Mouse (Mus musculus): ENCODE results near the gene Arpc5. TPM values are rescaled to one million over a fixed set of nuclear protein-coding genes. Genes with fewer than 3 reads are reported as not detected.
A peak's percentile ranks its signal among the peaks of the same experiment; 100 is the strongest.
"Not testable (repeated sequence)": the region's sequence is repeated elsewhere in the genome, so short reads cannot be mapped to it uniquely, and the experiment has no call there.

The Arpc5 gene
- total RNA-seq, 4 experiments from 2014 or later: 21.9 to 27.8 (median 25.9) TPM

DNA sequence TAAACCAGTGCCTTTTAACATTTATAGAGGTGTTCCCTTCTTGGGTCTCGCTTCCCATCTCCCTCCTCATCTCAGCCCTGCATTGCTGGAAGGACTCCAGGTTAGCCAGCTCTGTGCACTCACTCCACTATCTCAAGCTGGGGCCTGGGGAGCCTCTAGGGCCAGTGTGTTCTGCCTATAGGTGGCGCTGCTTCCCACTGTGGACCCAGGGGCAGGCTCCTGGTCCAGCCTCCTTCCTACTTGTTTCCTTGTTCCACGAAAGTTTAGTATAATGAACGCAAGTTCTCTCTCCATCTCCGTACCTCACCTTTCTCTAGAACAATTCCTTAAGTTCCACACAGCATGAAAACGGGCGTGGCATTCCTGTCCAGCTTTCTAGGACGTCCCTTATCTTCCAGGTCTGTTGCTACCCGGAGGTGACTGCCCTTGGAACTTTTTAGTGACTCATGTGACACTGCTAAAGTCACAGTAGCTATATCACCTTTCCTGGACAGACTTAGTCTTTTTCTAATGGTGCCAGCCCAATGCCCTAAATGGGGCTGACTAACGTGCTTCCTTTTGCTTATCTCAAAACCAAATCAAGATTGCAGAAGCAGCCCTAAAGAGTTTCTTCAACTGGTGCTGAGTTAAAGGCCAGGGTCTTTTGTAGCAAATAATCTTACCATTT, 12.9 kb downstream of the Arpc5 start:
- DNase-seq (ENCODE audit: low spot score): peak; percentile 79

GRCm38 (mm10) chr1:152784620-152785019, 18.3 kb downstream of the Arpc5 start:
- DNase-seq (ENCODE audit: low spot score): no peak

- DNase-seq (ENCODE audit: low spot score): not testable (repeated sequence)
These were observed 19.1 kb downstream of the Arpc5 start for GRCm38 (mm10) chr1:152785446-152785845.

DNA sequence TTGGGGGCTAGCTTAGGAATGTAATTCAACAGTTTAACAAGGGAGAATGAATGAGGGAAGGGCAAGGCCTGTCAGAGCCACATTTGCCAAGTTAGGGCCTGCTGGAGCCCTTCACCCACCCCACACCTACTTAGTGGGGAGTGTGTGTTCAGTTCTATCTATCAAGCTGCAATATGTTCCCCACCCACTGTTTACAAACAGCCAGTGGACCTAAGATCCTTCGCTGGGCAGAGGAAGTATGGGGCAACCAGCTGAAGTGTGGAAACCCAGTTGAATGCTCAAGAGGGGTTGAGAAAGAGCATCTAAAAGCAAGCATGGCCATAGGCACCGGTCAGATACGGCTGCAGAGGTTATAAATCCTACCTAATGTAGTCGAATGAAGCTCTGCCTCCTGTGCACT, 20.6 kb downstream of the Arpc5 start:
- DNase-seq (ENCODE audit: low spot score): no peak

- no peak for DNase-seq (ENCODE audit: low spot score)
These were observed 21.8 kb downstream of the Arpc5 start for GRCm38 (mm10) chr1:152788121-152788660.

DNA sequence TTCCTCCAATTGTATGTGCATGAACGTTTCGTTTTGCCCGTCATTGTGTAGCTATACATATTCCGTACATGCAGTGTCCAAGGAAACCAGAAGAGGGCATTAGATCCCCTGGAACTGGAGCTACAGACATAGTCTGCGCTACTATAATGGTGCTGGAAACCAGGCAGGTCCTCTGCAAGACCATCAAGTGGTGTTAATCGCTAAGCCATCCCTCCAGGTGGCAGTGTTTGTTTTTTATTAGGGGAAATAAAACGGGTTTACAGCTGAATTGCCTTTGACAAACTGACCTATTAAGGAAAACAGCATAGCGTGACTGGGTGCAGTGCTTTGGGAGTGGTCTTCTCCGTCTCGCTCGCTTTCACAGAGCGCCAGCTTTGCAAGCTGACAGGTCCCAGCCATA, 23.9 kb downstream of the Arpc5 start:
- no peak for DNase-seq (ENCODE audit: low spot score)

- DNase-seq (ENCODE audit: low spot score): no peak
These were observed 24.5 kb downstream of the Arpc5 start for GRCm38 (mm10) chr1:152790821-152791220.

- no peak for DNase-seq (ENCODE audit: low spot score)
These were observed 24.9 kb downstream of the Arpc5 start for GRCm38 (mm10) chr1:152791269-152791668.

DNA sequence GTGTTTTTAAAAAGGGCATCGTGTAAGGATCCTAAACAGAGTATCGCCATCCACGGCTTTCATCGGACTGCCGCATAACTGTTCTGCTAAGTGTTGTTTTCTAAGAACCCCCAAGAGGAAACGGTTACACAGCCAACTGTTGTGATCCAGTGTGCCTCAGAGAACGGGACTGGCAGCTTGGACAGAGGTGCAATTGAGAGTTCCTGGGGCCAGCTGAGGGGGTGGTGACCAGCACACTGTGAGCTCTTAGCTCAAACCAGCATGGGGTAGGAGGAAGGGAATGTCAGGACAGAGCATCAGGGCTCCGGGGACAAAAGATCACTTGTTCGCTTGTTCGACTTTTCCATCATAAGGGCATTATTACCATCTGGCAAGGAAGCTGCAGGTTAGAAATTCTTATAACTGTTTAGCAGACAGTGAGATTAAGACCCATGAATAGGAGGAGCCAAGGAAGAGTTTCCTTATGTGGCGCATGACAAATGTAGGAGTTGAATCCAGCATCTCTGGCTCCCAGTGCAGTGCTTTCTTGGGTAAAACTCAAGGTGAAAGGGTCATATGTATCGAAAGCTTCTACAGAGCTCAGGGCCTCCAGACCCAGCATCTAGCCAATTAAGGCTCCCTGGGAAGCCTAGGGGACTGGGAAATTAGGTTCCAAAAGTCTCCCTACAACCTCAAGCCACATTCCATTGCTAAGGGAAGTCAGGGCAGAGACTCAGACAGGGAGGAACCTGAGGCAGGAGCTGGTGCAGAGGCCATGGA, 26.6 kb downstream of the Arpc5 start:
- no peak for DNase-seq (ENCODE audit: low spot score)

GRCm38 (mm10) chr1:152793495-152794130, 27.3 kb downstream of the Arpc5 start:
- DNase-seq (ENCODE audit: low spot score): no peak

DNA sequence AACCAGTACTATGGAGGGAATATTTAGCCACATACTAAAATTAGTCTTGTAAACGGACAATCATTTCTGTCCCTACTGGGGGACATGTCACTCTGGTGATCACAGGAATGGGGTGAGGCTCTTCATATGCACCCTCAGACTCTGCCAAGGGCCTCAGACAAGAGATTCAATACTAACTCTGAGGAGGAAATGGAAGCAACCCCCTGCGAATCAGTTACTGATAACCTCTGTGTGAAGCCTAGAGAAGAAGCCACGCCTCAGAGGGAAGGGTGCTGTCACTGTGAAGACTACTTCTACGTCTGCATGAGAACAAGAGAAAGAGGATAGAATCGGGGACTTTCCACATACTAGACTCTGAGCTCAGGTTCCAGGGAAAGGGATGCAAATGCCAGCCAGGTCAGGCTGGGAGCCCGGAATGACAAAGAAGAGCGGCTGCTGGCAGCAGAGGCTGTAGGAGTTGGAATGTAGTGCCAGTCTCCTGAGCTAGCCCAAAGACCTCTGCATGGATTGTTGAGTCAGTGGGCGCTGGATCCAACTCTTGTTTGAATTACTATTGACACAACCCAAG, 29.4 kb downstream of the Arpc5 start:
- DNase-seq (ENCODE audit: low spot score): no peak

DNA sequence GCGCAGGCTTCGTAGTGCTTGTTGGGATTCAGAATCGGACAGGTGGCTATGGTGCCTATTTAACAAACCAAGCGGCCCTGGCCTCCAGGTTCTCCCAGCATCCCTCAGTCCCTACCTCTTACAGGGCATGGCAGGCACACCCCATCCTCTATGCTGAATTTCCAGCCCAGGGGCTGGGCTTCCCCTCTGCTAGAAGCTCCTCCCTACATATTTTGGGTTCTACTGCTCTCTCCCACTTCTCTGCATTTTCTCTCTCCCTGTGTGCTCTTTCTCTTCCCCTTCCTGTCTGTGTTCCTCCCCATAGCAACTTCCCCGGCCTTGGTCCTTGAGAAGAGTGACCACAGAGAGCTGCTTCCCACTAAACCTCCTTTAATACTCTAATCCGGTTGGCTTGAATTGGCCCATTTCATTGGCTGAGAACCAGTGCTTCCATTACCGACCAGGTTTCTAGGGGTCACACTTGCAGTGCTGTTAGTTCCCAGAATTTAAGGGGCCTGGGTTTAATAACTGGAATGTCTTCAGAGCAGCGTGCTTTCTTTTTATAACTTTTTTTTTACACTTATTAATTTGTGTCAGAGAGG, 30.4 kb downstream of the Arpc5 start:
- no peak for DNase-seq (ENCODE audit: low spot score)

- DNase-seq (ENCODE audit: low spot score): peak; percentile 62
These were observed 31.8 kb downstream of the Arpc5 start for GRCm38 (mm10) chr1:152798125-152798524.

DNA sequence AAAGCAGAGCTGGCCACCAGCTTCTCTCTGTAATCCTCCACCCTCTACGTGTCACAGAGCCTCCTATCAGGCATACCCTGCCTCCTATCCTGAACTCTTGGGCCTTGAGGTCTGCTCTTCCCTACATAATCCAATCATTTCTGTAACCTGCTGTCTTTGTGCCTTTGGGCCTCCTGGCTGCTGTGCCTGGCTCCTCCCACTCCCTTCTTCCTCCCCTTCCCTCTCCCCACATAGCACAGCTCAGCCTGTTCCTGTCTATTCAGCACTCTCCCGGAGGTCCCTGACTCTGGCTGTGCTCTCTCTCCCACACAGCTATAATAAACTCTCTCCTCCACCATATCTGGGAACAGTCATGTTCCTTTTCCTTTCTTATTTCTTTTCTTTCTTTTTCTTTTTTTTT, 33.6 kb downstream of the Arpc5 start, which contains the start of gene Ncf2:
TSS of gene Ncf2 (plus strand) at position 298 of the 400 bp plus-strand sequence.
- no peak for DNase-seq (ENCODE audit: low spot score)

DNA sequence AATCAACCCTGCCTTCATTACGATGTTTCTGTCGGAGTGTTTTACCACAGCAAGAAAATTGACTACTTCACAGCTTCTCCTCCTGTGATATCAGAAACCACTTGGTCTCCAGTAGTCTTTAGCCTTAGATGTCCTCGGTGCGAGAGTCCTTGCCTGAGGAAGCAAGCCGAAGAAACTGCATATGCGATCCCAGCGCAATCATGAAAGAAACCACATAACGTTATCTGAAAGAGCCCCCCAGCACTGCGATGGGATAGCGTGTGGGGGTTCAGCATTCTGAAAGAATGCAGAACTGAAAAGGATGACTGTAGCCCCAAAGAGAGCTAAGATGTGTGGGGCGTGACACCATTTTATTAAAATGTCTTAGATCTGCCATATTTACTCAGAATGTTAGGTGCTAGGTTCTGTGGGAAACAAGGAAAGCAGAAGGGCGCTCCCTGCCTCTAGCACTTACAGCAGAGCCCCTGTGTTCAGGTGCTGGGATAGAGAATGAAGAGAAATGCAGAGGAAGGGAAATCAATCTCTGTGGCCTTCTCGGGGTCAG, 34.4 kb downstream of the Arpc5 start:
- DNase-seq (ENCODE audit: low spot score): no peak

- no peak for DNase-seq (ENCODE audit: low spot score)
These were observed 38.6 kb downstream of the Arpc5 start for GRCm38 (mm10) chr1:152804907-152805306.

GRCm38 (mm10) chr1:152807619-152808391, 41.5 kb downstream of the Arpc5 start:
- DNase-seq (ENCODE audit: low spot score): peak; percentile 19

GRCm38 (mm10) chr1:152808392-152808680, 42.0 kb downstream of the Arpc5 start:
- no peak for DNase-seq (ENCODE audit: low spot score)

GRCm38 (mm10) chr1:152809541-152810252, 43.4 kb downstream of the Arpc5 start:
- DNase-seq (ENCODE audit: low spot score): peak; percentile 40

Data from heart, adult 8-10 months (tissue).